Mouse (Mus musculus) right cerebral cortex, adult 18-20 months (tissue): ENCODE data around the gene Dusp16.
A peak's percentile ranks its signal among the peaks of the same experiment; 100 is the strongest.

Experiments
- DNase-seq: peaks from one replicate; pipeline ENCODE4 v3.0.0; 2022; ENCODE audit warnings: mixed read lengths

Dusp16 gene

DNA sequence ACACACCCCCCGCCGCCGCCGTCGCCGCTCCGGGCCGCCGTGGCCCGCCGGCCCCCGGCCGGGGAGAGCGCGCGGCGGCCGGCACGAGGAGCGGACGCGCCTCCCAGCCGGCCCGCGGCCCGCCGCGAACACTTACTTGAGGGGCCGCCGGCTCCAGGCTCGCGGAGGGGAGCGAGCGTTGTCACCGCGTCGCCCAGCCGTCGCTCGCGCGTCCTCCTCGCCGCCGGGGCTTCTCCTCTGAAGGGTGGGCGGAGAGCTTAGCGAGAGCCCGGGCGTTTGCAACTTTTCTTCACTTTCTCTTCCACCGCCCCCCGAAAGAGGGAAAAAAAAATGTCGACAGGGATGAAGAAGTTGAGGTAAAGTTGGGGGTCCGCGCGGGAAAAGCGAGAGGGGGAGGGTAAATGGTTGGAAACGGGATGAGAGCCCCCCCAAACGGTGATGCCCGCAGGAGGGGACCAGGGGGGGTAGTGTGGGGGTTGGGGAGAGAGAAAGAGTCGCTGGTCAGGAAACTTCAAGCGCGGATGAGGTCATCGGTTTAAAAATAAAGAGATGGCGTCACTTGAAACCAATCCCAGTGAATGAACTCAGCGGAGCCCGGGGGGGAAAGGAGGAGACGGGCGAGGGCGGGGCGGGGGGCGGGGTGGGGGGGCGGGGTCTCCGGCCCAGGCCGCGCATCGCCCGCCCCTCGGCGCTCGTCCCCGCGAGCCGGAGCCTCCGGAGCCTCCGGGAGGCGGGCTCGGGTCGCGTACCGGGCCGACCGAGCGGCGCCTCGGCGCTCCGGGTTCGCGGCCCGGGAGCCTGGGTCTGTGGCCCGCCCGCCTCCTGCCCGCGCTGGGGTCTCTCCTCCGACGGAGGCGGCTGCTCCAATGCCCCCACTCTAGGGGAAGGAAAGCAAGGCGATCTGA lies at the start of gene Dusp16:
Gene Dusp16 (minus strand): TSS at position 485 of the 905 bp plus-strand sequence.
- peak; percentile 88 for DNase-seq

DNA sequence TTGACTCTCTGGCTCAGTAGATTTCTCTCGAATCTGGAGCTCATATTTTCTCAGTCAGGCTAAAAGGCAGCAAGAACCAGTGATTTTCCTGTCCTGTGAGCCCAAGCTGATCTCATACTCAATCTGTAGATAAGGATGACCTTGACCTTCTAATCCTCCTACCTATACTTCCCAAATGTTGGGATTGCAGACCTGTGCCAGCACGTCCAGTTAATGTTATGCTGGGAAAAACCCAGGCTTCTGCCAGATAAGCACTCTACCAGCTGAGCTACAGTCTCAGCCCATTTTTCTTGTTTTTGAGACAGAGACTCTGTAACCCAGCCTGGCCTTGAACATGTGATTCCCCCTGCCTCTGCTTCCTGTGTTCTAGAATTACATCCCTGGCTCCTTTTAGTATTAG lies 47.9 kb upstream of the Dusp16 start:
- no peak for DNase-seq

DNA sequence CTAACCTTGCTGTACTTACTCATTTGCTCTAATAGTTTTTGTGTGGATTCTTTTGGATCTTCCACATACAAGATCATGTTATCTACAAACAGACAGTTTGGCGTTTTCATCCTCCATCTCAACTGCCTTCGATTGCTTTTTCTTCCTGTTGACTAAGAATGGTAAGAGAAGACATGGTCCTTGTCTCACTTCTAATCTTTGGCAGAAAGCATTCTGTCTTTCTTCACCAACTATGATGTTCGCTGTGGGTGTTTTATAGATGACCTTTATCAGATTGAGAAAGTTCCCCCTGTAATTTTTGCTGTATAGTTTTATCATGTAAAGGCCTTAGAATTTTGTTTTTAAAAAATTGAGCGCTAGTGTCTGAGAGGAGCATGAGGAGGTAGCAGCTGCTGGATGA lies 45.7 kb upstream of the Dusp16 start:
- no peak for DNase-seq

DNA sequence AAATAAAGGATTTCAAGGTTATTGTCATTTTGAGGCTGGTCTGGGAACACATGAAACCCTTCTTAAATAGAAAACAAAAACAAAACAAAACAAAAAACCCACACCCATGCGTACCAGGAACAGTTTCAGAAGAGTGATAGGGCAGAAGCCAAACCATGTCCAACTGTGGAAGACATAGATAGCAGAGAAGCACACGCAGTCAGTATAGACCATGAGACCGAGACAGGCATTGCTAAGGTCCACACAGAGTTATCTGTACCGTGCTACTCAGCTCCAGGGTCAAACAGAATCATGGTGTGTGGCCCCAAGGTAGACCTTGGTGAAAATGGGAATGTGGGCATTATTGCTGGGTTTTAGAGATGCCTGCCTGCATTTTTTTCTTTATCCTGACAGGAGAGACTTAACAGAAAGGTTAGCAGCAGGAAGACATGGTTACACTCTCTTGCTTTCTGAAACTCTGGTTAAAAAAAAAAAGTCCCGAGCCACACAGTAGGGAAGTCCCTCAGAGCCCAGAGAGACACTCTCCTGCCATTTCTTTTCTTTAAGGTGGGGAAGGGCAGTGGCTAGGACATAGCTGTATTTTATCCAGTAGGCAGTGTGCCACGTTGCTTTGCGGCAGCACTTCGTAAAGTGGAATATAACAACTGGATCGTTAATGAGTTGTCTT lies 42.3 kb upstream of the Dusp16 start:
- DNase-seq = no peak

DNA sequence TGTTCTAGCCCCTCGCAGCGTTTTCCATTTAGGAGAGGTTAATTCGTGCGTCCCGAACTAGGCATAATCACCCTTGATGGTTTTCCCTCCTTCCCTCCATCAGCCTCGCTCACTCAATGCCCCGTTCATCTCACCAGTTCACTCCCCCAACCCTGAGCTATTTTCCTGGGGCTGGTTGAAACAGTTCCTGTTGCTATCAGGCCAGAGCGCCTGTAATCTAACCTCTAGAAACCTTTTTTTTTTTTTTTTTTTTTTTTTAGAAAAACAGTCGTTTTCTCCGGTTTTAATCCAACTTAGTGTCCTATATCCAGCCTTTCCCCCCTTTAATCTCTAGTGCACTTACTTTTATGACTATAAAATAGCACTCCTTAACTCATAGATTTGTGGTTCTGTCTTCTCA lies 38.4 kb upstream of the Dusp16 start:
- DNase-seq = no peak

DNA sequence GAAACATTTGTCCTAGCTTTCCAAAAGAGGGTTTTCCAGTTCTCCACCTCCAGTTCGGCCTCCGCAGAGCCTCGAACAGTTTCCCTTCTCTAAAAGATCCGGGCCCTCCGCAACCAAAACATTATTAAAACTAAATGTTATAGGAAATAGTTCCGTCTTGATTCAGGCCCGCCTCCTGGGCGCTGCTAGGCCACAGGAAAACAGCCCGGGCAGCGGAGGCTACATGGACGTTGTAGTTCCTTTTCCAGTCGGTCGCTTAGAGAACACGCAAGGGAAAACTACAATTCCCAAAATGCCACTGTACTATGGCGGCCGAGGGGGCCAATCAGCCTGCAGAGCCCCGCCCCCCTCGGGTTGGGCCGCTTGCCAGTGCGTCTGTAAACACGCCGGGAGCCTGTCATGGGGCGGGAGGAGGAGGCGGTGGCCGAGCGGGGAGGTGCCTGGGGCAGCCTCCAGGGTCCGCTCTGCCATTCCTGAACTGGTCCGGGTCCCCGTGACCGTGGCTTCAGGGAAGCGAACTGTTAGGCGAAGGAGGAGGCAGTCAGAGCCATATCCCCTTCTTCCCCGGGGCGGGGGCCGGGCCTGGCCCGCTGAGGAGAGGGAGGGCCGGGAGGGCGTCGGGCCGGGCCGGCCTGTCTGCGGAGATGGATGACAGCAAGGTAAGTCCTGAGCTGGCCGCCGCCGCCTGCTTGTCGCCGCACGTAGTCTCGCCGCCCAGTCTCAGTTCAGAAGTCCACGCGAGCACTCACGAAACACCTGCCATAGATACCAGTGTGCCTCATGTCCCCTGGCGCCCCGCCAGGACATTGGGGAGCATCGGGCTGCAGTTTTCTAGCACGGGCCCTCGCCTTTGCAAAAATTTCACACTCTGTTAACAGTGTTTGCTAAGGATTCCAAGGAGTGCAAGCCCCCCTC lies 37.6 kb upstream of the Dusp16 start, which contains the start of gene Crebl2:
Gene Crebl2 (plus strand): TSS at position 369 of the 915 bp plus-strand sequence.
- DNase-seq = peak; percentile 99

DNA sequence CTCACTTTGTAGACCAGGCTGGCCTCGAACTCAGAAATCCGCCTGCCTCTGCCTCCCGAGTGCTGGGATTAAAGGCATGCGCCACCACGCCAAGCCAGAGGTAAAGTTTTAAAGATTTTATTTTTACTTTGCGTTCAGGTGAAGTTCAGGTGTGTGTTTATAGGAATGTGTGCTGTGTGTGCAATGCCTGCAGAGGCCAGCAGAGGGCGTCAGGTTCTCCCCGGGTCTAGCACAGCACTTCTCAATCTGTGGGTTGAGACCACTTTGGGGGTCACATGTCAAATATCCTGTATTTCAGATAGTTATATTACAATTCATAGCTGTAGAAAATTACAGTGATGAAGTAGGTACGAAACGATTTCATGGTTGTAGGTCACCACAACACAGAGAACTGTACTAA lies 30.4 kb upstream of the Dusp16 start:
- DNase-seq = no peak

DNA sequence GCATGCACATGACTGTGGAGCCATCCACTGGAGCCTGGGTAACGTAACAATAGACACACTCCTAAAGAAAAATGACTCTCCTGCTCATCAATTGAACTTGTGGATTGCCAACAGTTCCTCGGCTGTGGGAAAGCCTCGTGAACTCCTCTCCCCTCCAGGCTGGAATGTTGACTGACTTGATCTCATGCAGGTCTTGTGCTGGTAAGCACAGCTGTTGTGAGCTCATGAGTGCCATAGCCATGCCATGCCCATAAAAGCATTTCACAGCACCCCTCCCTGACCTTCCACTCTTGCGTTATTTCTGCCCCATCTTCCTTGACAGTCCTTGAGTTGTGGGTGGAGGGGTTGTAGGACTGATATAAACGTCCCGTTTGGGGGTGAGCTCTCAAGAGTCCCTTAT lies 28.0 kb upstream of the Dusp16 start:
- DNase-seq = no peak

DNA sequence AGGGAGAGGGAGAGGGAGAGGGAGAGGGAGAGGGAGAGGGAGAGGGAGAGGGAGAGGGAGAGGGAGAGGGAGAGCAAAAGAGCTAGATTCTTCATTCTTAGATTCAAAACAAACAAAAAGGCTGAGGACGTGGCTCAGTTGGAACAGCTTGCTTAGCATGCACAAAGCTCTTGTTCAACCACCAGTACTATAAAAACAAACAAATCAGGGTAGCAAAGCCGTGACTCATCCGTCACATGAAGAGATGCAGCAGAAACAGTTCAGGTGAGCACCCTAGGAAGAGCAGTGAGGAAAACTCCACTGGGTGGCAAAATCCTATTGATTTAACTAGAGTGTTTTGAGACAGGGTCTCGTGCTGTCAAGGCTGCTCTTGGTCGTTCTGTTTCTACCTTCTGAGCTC lies 27.3 kb upstream of the Dusp16 start:
- DNase-seq = no peak

DNA sequence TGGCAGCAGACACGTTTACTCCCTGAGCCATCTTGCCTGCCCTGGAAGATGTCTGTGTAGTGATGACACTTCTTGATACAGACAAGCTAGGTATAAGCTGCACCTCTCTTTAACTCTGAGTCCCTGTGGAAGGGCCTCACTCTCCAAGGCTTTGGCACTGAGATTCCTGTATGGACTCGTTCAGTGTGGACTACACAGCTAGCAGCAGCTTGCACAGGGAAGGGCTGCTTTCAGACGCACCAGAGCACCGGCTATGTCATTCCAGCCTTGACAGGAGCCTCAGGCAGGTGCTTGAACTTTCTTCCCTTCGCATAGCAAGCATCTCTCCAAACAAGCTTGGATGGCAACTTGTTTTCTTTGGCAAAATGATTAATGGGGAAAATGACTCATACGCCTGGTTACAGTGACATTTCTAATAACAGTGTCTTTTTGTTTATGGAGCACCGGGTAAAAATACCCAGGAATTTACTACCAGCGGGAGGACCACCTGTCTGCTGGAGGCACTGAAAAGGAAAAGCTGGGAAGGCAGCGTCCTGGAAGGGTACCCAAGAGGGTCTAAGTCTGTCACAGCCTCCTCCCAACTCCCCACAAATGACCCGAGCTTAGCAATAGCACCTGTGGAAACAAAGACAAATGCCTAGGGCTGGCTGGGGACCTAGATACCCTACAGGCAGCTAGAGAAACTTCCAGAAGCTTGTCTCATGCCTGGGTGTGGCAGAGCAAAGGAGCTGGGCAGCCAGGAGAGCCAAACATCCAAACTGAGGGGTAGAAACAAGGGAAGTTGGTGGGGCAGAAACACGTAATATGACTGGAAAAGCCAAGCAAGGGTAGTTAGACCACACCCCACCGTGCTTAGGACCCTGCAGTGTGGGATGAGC lies 24.9 kb upstream of the Dusp16 start:
- DNase-seq = no peak

DNA sequence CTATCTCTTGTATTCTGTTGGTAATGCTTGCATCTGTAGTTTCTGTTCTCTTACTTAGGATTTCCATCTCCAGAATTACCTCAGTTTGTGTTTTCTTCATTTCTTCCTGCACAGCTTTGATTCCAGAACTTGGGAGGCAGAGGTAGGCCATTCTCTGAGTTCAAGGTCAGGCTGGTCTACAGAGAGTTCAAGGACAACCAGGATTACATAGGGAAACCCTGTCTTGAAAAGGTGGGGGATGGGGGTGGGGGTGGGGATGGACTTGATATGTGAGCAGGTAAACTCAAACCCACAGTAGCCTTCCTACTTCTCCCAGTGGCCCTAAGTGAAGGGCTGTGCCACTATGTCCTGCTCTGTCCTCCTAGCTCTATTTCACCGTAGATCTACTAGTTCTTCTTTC lies 20.6 kb upstream of the Dusp16 start:
- DNase-seq = no peak

DNA sequence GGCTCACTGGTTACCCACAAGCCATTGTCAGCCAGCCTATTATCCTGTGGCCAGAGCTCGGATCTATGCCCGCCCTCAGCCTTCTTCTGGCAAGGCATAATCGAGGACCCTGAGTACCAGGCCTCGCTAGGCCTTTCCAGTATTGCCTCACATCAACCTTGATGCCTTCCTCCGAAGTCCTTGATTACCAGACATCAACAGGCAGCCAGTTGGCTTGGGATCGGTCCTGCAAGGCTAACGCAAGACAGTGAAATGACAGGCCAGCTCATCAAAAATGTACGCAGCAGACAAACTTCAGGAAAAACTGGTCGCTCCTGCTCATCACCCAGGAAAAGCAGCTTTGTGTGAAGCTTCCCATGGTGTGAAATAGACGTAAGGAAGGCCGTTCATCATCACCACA lies 15.4 kb upstream of the Dusp16 start:
- DNase-seq = no peak

DNA sequence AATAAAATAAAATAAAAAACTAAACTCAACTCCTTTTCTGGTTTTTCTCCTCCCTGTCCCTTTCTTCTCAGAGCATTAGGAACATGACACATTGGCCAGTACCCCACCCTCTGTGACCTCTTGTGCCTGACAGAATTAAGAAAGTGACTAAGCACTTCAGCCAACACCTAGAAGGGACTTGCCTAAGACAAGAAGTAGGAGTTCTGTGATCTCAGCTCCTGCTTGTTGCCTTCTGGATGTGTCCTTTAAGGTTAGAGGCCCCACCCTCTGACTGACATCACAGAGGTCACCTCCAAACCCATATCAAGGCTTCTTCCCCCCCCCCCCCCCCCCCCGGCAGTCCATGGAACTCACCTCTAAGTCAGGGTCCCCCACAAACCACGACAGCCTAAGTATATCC lies 14.7 kb upstream of the Dusp16 start:
- no peak for DNase-seq

DNA sequence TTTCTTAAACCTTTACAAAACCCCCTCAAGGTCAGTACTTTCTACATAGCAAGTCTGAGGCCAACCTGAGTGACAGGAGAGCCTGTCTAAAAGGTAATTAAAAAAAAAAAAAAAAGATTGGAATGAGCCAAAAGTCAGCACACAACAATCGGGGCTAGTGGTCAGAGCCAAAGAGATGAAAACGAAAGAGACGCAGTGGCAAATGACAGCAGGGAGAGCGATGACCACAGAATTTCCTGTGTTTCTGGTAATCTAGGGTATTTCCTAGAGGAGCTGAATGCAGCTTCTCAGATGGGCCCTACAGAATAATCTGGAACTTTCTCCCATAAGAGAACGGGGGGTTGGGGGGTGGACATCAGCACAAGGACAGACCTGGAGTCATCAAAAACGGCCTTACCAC lies 13.7 kb upstream of the Dusp16 start:
- DNase-seq = no peak

DNA sequence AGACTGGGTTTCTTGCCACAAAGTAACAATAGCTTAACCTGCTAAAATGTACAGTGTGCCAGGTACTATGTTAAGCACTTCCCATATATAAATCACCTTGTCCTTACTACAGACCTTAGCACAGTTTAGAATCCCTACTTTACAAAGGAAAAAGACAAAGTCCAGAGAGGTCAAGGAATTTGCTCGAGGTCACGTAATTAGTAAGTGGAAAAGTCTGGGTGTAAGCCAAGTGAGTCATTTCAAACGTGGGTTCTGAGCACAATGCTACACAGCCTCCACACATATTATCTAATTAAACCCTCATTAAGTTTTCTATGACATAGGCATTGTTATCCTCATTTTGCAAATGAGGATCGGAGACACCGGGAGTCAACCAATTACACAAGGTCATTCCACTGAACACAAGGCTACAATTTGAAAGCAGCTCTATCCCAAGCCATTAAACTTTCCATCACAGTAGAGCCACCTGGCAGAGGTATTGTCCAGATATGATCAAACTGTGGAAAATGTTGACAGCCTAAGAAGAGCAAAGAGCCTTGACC lies 12.4 kb upstream of the Dusp16 start:
- no peak for DNase-seq

DNA sequence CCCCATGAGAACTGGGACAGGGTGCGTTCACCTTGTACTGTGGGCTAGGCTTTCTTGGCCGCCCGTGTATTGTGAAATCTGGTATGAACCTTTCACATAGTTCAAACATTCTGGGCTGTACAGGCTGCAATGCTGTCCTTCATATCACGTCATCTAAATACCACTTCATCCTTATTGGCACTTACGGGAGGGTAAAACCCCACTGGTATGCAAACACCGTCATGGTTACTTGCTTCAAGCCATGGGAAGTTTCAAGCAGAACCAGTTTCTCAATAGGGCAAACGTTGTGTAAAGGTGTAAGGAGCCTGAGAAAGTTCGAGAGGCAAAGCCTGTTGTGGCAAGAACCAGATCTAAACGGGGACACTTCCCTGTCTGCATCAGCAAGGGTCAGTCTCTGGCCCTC lies 10.2 kb upstream of the Dusp16 start:
- no peak for DNase-seq

DNA sequence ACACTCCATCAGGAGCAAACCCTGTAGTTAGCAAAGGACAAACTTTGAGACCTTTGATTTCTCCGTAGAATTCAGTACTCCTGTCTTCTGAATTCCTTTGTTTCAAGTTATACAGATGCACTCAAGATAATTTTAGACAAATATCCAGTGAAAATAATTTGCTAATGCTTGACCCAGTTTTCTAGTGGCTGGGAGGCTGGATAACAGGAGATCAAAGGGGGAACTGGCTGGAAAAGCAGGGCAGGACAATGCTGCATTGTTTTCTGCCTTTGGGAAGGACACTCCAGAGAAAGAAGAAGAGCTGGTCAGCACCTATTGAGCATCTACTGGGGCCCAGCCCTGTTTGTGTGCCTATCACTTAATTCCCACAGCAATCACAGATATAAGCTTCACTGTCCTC lies 9.1 kb upstream of the Dusp16 start:
- DNase-seq = no peak

DNA sequence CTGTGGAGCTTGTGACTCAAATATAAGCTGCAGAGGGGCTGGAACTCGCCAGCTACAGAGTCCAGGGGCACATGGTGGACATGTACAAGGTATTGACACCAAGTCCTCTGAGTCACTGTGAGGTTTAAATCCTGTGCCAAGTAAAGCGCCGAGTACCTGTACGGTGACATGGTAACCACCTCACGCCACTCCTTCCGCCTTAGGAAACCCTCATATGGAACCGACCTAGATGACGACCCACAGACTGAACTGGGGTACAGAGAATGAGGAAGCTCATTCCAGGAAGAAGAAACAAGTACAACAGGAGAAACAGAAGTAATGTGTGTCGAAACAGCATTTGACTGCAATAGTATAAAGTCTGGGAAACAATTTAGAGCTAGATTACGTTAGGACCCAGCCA lies 3.9 kb upstream of the Dusp16 start:
- no peak for DNase-seq

DNA sequence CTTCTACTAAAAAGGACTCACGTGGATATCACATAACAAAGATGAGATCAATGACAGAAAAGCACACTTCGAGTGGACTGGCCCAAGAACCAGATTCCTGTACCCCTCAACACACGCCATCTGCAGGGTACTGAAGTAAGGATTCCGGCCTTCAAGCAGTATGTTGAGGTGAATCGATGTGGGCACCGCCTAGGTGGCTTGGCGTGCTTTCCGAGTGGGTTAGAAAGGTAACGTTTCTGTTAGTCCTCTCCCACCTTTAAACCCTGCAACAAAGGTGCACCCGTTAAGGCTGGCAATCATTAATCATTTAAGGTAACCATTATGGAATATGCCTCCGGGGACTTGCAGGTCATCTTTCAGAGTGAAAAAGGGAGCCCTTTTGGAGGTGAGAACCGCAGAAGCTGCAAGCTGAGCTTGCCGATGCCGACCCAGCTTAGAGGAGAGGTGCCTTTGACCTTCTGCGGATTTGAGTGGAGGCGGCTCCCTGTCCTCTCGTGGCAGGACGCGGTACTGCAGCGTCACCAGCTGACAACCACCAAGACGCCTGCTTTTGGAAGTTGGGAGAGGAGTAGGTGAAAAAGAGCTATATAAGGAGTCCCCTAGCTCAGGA lies 1.6 kb upstream of the Dusp16 start:
- DNase-seq = peak; percentile 79

DNA sequence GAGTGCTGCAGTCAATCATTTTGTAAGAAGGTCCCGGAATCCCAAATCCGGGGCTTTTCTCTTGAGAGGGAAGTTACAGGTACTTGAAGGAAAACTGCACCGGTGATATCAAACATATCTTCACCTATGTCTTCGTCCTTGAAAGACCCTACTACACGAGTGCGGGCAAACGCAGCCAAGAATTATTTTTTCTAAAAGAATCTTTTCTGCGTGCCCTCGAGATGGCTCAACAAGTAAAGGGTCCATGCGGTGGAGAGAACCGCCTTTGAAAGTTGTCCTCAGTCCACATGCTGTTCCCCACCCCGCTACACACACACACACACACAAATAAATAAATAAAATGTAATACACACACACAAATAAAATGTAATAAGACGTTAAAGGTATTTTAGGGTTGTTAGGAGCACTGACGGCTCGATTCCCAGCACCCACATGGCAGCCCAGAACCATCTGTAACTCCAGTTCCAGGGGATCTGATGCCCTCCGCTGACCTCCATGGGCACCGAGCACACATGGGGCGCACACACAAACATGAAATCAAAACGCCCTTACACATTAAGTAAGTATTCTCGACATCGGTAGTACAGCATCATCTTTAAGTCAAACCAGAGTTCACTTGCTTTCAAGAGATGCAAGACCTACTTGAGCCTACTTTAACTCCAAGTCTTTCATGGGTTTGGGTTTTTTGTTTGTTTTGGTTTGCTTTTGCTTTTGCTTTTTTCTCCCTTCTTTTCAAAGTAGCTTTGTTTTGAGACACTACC lies 801 bp upstream of the Dusp16 start:
- DNase-seq = no peak
